Mouse (Mus musculus) MEL (cell line): ENCODE measurements at regions not wholly inside any gene's neighbourhood (a gene's known extent, or its start where the extent isn't known, plus 50 kb on each side); places are given as distances from the start of the nearest gene placed in this dataset.

Experiments used
- CTCF ChIP-seq, 3 experiments: IDR thresholded peaks in 2 of 3; conservative IDR thresholded peaks in 1 of 3; 2 replicates each; pipeline ENCODE4 v1.5.1; 2011 to 2012; ENCODE audit warnings: low read length in 3 of 3, low read depth in 2 of 3, mild to moderate bottlenecking in 2 of 3, improper control_type of control experiment in 1 of 3, inconsistent platforms in 1 of 3, mixed read lengths in 1 of 3, moderate library complexity in 1 of 3; ENCODE audit not compliant: control insufficient read depth in 1 of 3, insufficient read depth in 1 of 3, poor library complexity in 1 of 3, severe bottlenecking in 1 of 3
- GABPA ChIP-seq: IDR thresholded peaks from 2 replicates; pipeline ENCODE4 v1.6.1; 2012; ENCODE audit warnings: low read depth, mild to moderate bottlenecking, inconsistent platforms, low read length, improper control_type of control experiment, moderate library complexity
- KAT2A ChIP-seq: conservative IDR thresholded peaks from 2 replicates; pipeline ENCODE4 v1.6.1; 2012; ENCODE audit warnings: low read depth, low read length, improper control_type of control experiment, inconsistent platforms
- MEF2A ChIP-seq: IDR thresholded peaks from 2 replicates; pipeline ENCODE4 v1.6.1; 2014; ENCODE audit warnings: low read depth, mild to moderate bottlenecking, inconsistent platforms, low read length, improper control_type of control experiment; ENCODE audit not compliant: poor library complexity, insufficient replicate concordance, severe bottlenecking; ENCODE audit errors: extremely low read depth
- MXI1 ChIP-seq: IDR thresholded peaks from 2 replicates; pipeline ENCODE4 v1.6.1; 2011; ENCODE audit warnings: mild to moderate bottlenecking, low read depth, low read length, improper control_type of control experiment
- MYC ChIP-seq: IDR thresholded peaks from 2 replicates; pipeline ENCODE4 v1.6.1; 2011; ENCODE audit warnings: low read depth, mild to moderate bottlenecking, low read length, improper control_type of control experiment, moderate library complexity
- TCF12 ChIP-seq: IDR thresholded peaks from 2 replicates; pipeline ENCODE4 v1.6.1; 2014; ENCODE audit warnings: low read depth, mild to moderate bottlenecking, inconsistent platforms, low read length, improper control_type of control experiment, moderate library complexity
- ZKSCAN1 ChIP-seq: IDR thresholded peaks from 2 replicates; pipeline ENCODE4 v1.6.1; 2012; ENCODE audit warnings: low read depth, mild to moderate bottlenecking, inconsistent platforms, low read length, improper control_type of control experiment, moderate library complexity

DNA sequence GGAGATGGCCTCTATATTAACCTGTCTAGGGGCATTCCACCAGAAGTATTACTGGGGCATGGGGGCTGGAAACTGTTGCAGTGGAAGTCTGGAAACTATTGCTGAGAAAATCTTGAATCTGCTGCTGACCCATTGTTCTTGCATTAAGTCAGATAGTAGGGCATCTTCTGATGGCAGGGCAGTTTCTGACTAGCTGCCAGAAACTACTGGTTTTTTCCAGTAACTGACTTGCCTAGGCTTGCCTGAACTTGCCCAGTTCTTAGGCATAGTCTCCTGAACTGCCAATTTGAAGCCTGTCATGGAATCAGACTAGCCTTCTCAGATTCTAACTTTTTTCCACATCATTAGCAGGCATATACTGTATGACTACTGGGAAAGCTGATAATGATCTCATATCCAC is 97.3 kb upstream of the Trim24 start:
- TF ChIP-seq GABPA (no peak), TCF12 (no peak), MXI1 (no peak), MYC (no peak), ZKSCAN1 (no peak), MEF2A (no peak), CTCF (IDR thresholded peaks at IDR 0.05 in 2 of 3, conservative IDR thresholded peaks at IDR 0.05 in 1 of 3; ENCODE audit: control insufficient read depth in 1 of 3, insufficient read depth in 1 of 3, low read depth in 2 of 3, low read length in 3 of 3, poor library complexity in 1 of 3, severe bottlenecking in 1 of 3) (no peak), KAT2A (no peak)
